Mouse (Mus musculus): ENCODE data around the gene Trim7. TPM values are rescaled to one million over a fixed set of nuclear protein-coding genes. Genes with fewer than 3 reads are reported as not detected.
A peak's percentile ranks its signal among the peaks of the same experiment; 100 is the strongest.

The Trim7 gene
- polyA plus RNA-seq, 1 experiment, result 1.9 TPM

- peaks cover 65% of the 10 kb centered on the region for H3K36me3 ChIP-seq (ENCODE audit: control insufficient read depth, insufficient read depth)
These were observed 12.2 kb upstream of the Trim7 start for GRCm38 (mm10) chr11:48813782-48814181.

GRCm38 (mm10) chr11:48815851-48816250, 10.1 kb upstream of the Trim7 start:
- Histone ChIP-seq H3K36me3 (ENCODE audit: control insufficient read depth, insufficient read depth) (peaks cover 45% of the 10 kb centered on the region), H3K79me2 (ENCODE audit: control insufficient read depth, insufficient read depth) (peaks cover 41% of the 10 kb centered on the region), H3K27me3 (ENCODE audit: control insufficient read depth, insufficient read depth, insufficient read length) (no peaks in the 10 kb centered on the region), H3ac (ENCODE audit: control insufficient read depth, insufficient read length, low read depth) (peak overlapping the region; percentile 75), H3K79me3 (ENCODE audit: low read depth) (peaks cover 33% of the 10 kb centered on the region), H3K4me3 (ENCODE audit: insufficient read depth, poor library complexity, severe bottlenecking) (peak overlapping the region; percentile 78)
- no peak for TF ChIP-seq FOSL1 (IDR thresholded peaks at IDR 0.05; ENCODE audit: insufficient read depth, low read length, poor library complexity, severe bottlenecking)
- TF ChIP-seq MYOD1 (IDR thresholded peaks at IDR 0.05; ENCODE audit: control insufficient read depth, insufficient read length, low read depth), result no peak
- no peak for TF ChIP-seq USF1 (IDR thresholded peaks at IDR 0.05; ENCODE audit: low read depth)
- no peak for TF ChIP-seq CEBPB (IDR thresholded peaks at IDR 0.05; ENCODE audit: low read depth)
- no peak for TF ChIP-seq MYOG (IDR thresholded peaks at IDR 0.05; ENCODE audit: control insufficient read depth, extremely low read depth, insufficient read length)
- TF ChIP-seq MAX (IDR thresholded peaks at IDR 0.05), result no peak
- no peak for TF ChIP-seq CTCF (IDR thresholded peaks at IDR 0.05; ENCODE audit: control insufficient read depth, insufficient read depth, insufficient read length)

More at GRCm38 (mm10) chr11:48813782-48814181, 12.2 kb upstream of the Trim7 start:
- Histone ChIP-seq H3K79me2 (ENCODE audit: control insufficient read depth, insufficient read depth) (peaks cover 41% of the 10 kb centered on the region), H3K27me3 (ENCODE audit: control insufficient read depth, insufficient read depth, insufficient read length) (no peaks in the 10 kb centered on the region), H3ac (ENCODE audit: control insufficient read depth, insufficient read length, low read depth) (no peak overlapping the region), H3K79me3 (ENCODE audit: low read depth) (peaks cover 33% of the 10 kb centered on the region), H3K4me3 (ENCODE audit: insufficient read depth, poor library complexity, severe bottlenecking) (no peak overlapping the region)
- TF ChIP-seq CTCF (IDR thresholded peaks at IDR 0.05; ENCODE audit: control insufficient read depth, insufficient read depth, insufficient read length) (no peak), MAX (IDR thresholded peaks at IDR 0.05) (no peak), FOSL1 (IDR thresholded peaks at IDR 0.05; ENCODE audit: insufficient read depth, low read length, poor library complexity, severe bottlenecking) (no peak), USF1 (IDR thresholded peaks at IDR 0.05; ENCODE audit: low read depth) (no peak), MYOG (IDR thresholded peaks at IDR 0.05; ENCODE audit: control insufficient read depth, extremely low read depth, insufficient read length) (no peak)

- Histone ChIP-seq H3K79me2 (ENCODE audit: control insufficient read depth, insufficient read depth) (peaks cover 41% of the 10 kb centered on the region), H3K27me3 (ENCODE audit: control insufficient read depth, insufficient read depth, insufficient read length) (no peaks in the 10 kb centered on the region), H3K79me3 (ENCODE audit: low read depth) (peaks cover 33% of the 10 kb centered on the region), H3ac (ENCODE audit: control insufficient read depth, insufficient read length, low read depth) (peak overlapping the region; percentile 75), H3K4me3 (ENCODE audit: insufficient read depth, poor library complexity, severe bottlenecking) (peak overlapping the region; percentile 78), H3K36me3 (ENCODE audit: control insufficient read depth, insufficient read depth) (peaks cover 40% of the 10 kb centered on the region)
- TF ChIP-seq MYOG (IDR thresholded peaks at IDR 0.05; ENCODE audit: control insufficient read depth, extremely low read depth, insufficient read length) (no peak), CTCF (IDR thresholded peaks at IDR 0.05; ENCODE audit: control insufficient read depth, insufficient read depth, insufficient read length) (no peak), MAX (IDR thresholded peaks at IDR 0.05) (no peak), MYOD1 (IDR thresholded peaks at IDR 0.05; ENCODE audit: control insufficient read depth, insufficient read length, low read depth) (no peak), FOSL1 (IDR thresholded peaks at IDR 0.05; ENCODE audit: insufficient read depth, low read length, poor library complexity, severe bottlenecking) (no peak), CEBPB (IDR thresholded peaks at IDR 0.05; ENCODE audit: low read depth) (no peak), USF1 (IDR thresholded peaks at IDR 0.05; ENCODE audit: low read depth) (no peak)
These were observed 9.6 kb upstream of the Trim7 start for GRCm38 (mm10) chr11:48816281-48816781.

DNA sequence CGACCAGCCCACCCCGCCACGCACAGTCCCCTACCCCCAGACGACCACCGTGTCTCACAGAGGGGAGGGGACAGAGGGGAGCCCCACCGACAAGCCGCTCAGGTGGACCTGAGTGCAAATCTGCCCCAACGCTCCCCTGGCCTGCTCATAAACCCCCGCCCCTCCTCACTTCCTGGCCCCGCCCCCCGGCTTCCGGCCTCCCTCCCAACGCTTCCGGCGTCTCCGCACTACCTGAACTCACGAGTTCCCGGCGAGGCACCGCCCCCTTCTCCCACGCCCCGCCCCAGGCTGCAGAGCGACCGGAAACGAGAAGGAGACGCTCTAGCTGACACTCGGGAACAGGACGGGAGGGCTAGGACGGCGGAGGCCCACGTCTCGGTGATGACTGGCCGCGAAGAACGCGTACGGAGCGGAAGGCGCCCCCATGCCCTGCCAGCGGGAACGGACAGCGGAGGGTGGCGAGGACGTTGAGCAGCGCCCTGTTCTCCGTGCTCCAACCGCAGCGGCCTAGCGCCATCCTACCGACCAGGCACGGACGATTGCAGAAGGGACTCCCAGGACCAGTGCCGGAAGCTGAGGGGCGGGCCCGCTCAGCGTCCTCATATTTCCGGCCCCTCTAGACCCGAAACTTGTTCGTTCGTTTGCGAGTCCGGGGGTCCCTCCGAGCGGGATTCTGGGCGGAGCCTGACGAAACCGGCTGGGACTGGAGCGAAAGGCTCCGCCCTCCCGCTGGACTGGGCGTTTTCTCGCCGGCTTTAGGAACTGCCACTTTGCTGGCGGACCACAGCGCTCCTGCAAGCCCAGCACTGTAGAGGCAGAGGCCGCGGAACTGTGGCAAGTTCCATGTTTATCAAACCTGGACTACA, 8.9 kb upstream of the Trim7 start, which contains the start of gene Trim41:
Trim41 (minus strand) TSS at position 554 of the 866 bp plus-strand sequence.
- Histone ChIP-seq H3K36me3 (ENCODE audit: control insufficient read depth, insufficient read depth) (peaks cover 33% of the 10 kb centered on the region), H3K4me3 (ENCODE audit: insufficient read depth, poor library complexity, severe bottlenecking) (peak within 1 kb of the TSS; percentile 78), H3K79me3 (ENCODE audit: low read depth) (peaks cover 33% of the 10 kb centered on the region), H3K27me3 (ENCODE audit: control insufficient read depth, insufficient read depth, insufficient read length) (no peaks in the 10 kb centered on the region), H3K79me2 (ENCODE audit: control insufficient read depth, insufficient read depth) (peaks cover 41% of the 10 kb centered on the region), H3ac (ENCODE audit: control insufficient read depth, insufficient read length, low read depth) (peak within 1 kb of the TSS; percentile 94)
- TF ChIP-seq MAX (IDR thresholded peaks at IDR 0.05), result no peak
- TF ChIP-seq CTCF (IDR thresholded peaks at IDR 0.05; ENCODE audit: control insufficient read depth, insufficient read depth, insufficient read length), result no peak
- no peak for TF ChIP-seq USF1 (IDR thresholded peaks at IDR 0.05; ENCODE audit: low read depth)

DNA sequence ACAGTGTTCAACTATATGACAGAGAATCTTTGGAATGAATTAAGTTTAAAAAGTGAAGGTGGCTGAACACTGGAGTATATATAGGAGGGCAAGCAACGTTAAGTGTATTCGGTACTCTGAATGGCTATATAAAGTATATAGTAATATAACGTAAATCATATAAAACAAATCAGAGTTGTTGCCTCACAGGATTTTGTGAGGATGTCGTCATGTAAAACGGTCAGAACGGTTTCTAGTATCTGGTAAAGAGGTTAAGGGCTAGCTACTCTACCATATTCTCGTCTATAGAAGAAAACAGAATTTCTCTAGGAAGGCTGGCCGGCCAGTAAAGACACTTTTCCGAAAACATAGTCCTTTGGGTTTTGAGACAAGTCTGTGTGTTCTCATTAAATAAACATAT, 8.1 kb upstream of the Trim7 start:
- Histone ChIP-seq H3ac (ENCODE audit: control insufficient read depth, insufficient read length, low read depth) (no peak overlapping the region), H3K79me3 (ENCODE audit: low read depth) (peaks cover 33% of the 10 kb centered on the region), H3K36me3 (ENCODE audit: control insufficient read depth, insufficient read depth) (peaks cover 25% of the 10 kb centered on the region), H3K79me2 (ENCODE audit: control insufficient read depth, insufficient read depth) (peaks cover 41% of the 10 kb centered on the region), H3K27me3 (ENCODE audit: control insufficient read depth, insufficient read depth, insufficient read length) (no peaks in the 10 kb centered on the region), H3K4me3 (ENCODE audit: insufficient read depth, poor library complexity, severe bottlenecking) (peak overlapping the region; percentile 78)
- no peak for TF ChIP-seq MYOD1 (IDR thresholded peaks at IDR 0.05; ENCODE audit: control insufficient read depth, insufficient read length, low read depth)
- no peak for TF ChIP-seq CTCF (IDR thresholded peaks at IDR 0.05; ENCODE audit: control insufficient read depth, insufficient read depth, insufficient read length)
- no peak for TF ChIP-seq USF1 (IDR thresholded peaks at IDR 0.05; ENCODE audit: low read depth)
- TF ChIP-seq FOSL1 (IDR thresholded peaks at IDR 0.05; ENCODE audit: insufficient read depth, low read length, poor library complexity, severe bottlenecking), result no peak
- TF ChIP-seq MAX (IDR thresholded peaks at IDR 0.05), result no peak
- no peak for TF ChIP-seq MYOG (IDR thresholded peaks at IDR 0.05; ENCODE audit: control insufficient read depth, extremely low read depth, insufficient read length)
- TF ChIP-seq CEBPB (IDR thresholded peaks at IDR 0.05; ENCODE audit: low read depth), result no peak

All from C2C12 (cell line).